ENCODE assay signal across 14 mouse cellular contexts in genomic region chr3:151454985-151455701, GRCm38 (mm10).
"Had no signal": no experiment of that assay in that cellular context is flagged by ENCODE, and none has a peak within 500 bp of the region (broad histone marks: within the 10 kb centered on the region; RNA-seq: fewer than 3 reads in every experiment).

No protein-coding gene starts in this region.

- H3K9ac ChIP-seq: liver, embryonic 13.5 days; lung, embryonic 14.5 days; midbrain, embryonic 12.5 days; midbrain, embryonic 15.5 days; neural tube, embryonic 12.5 days; neural tube, embryonic 15.5 days had no signal

- H3K4me1 ChIP-seq: liver, embryonic 13.5 days; midbrain, embryonic 12.5 days; midbrain, embryonic 15.5 days; neural tube, embryonic 12.5 days; neural tube, embryonic 15.5 days had no signal

- H3K9me3 ChIP-seq: liver, embryonic 13.5 days; midbrain, embryonic 12.5 days; midbrain, embryonic 15.5 days; neural tube, embryonic 12.5 days; neural tube, embryonic 15.5 days had no signal

- H3K27me3 ChIP-seq: liver, embryonic 13.5 days; midbrain, embryonic 12.5 days; midbrain, embryonic 15.5 days; neural tube, embryonic 12.5 days; neural tube, embryonic 15.5 days had no signal

- H3K27ac ChIP-seq: left cerebral cortex, adult 2 months; liver, embryonic 13.5 days; macrophage; midbrain, embryonic 12.5 days; midbrain, embryonic 15.5 days; neural tube, embryonic 12.5 days; neural tube, embryonic 15.5 days had no signal

- DNase-seq: kidney, postnatal 36 days; layer of hippocampus, postnatal 36 days; liver, embryonic 13.5 days; lung, embryonic 14.5 days; thymus, adult 18-20 months; thymus, postnatal 4 days had no signal

- H3K4me3 ChIP-seq: left cerebral cortex, adult 2 months; liver, embryonic 13.5 days; midbrain, embryonic 12.5 days; midbrain, embryonic 15.5 days; neural tube, embryonic 12.5 days; neural tube, embryonic 15.5 days had no signal

- H3K4me2 ChIP-seq: liver, embryonic 13.5 days; lung, embryonic 14.5 days; midbrain, embryonic 12.5 days; midbrain, embryonic 15.5 days; neural tube, embryonic 12.5 days; neural tube, embryonic 15.5 days had no signal

- ATAC-seq: intestine, postnatal 0 days; lung, postnatal 0 days; midbrain, embryonic 15.5 days had no signal

- H3K36me3 ChIP-seq: liver, embryonic 13.5 days; midbrain, embryonic 12.5 days; midbrain, embryonic 15.5 days; neural tube, embryonic 12.5 days; neural tube, embryonic 15.5 days had no signal
